Mouse (Mus musculus) neural tube, embryonic 12.5 days (tissue): Measurements from ENCODE around the gene Themis2. TPM values are rescaled to one million over a fixed set of nuclear protein-coding genes. Genes with fewer than 3 reads are reported as not detected.
"Not testable (repeated sequence)": the region's sequence is repeated elsewhere in the genome, so short reads cannot be mapped to it uniquely, and the experiment has no call there.

Experiments
- ATAC-seq: fragments of 200-750 bp; cut with Nextera tagmentation; 2 replicates; pipeline ENCODE4 v1.8.0; 2017; ENCODE audit warnings: low read depth, mild to moderate bottlenecking, moderate TSS enrichment, moderate library complexity; ENCODE audit not compliant: low FRiP score
- H3K27ac ChIP-seq: fragments of 300-500 bp; sonication (generic); 2 replicates; pipeline ENCODE4 v1.5.1; 2016
- H3K27me3 ChIP-seq: fragments of 300-500 bp; sonication (generic); replicated peaks from 2 replicates; pipeline ENCODE4 v1.6.1; 2016; ENCODE audit warnings: mild to moderate bottlenecking
- H3K36me3 ChIP-seq: fragments of 300-500 bp; sonication (generic); 2 replicates; pipeline ENCODE4 v1.6.1; 2016; ENCODE audit warnings: mild to moderate bottlenecking
- H3K4me1 ChIP-seq: fragments of 300-500 bp; sonication (generic); 2 replicates; pipeline ENCODE4 v1.6.1; 2016
- H3K4me2 ChIP-seq: fragments of 300-500 bp; sonication (generic); replicated peaks from 2 replicates; pipeline ENCODE4 v1.6.1; 2016; ENCODE audit warnings: mild to moderate bottlenecking
- H3K4me3 ChIP-seq: fragments of 300-500 bp; sonication (generic); 2 replicates; pipeline ENCODE4 v1.5.1; 2016
- H3K9ac ChIP-seq: fragments of 300-500 bp; sonication (generic); 2 replicates; pipeline ENCODE4 v1.6.1; 2016; ENCODE audit warnings: mild to moderate bottlenecking
- H3K9me3 ChIP-seq: fragments of 300-500 bp; sonication (generic); 2 replicates; pipeline ENCODE4 v1.6.1; 2016; ENCODE audit warnings: mild to moderate bottlenecking
- WGBS: fragments of 180-500 bp; shearing (Covaris S2); methylation state at CpG from one replicate; pipeline ENCODE4 v1.1.7; 2016; 5-methylcytosine and 5-hydroxymethylcytosine counted together
- polyA plus RNA-seq: library from polyadenylated mRNA; unstranded; fragments of >200 nt; fragmentation: Nextera tagmentation; extraction: Ambion mirVana; gene quantifications from 2 replicates; pipeline ENCODE4 v1.2.1, GENCODE M21; 2016

Themis2 gene
- polyA plus RNA-seq, 1 experiment from 2014 or later, result 0.79 TPM

DNA sequence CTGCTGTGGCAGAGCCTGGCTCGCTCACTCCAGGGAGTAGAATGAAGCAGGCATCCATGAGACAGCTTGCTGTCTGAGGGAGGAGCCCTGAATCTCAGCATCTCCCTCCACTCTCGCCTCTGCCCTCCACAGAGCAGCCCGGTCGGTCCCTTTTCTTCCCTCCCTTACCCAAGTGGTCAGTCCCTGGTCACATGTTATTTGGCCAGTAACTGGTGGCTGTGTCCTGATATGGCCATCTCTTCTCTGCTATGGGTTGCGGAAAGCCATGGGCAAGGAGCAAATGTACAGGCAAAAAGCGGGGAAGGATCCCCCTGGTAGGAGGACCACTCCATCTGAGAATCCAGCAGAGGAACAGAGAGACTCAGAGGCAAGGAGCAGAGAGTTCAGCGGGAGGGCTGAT lies 1.0 kb downstream of the Themis2 start:
- Histone ChIP-seq H3K4me3 (no peak overlapping the region), H3K4me1 (peaks cover 6% of the 10 kb centered on the region), H3K27ac (no peak overlapping the region), H3K36me3 (no peaks in the 10 kb centered on the region), H3K27me3 (peaks cover 17% of the 10 kb centered on the region; the same call in 1 of the 2 replicates), H3K9ac (no peak overlapping the region), H3K9me3 (no peaks in the 10 kb centered on the region), H3K4me2 (no peak overlapping the region)
- WGBS, result 63% methylated on average over 7 of the region's 7 CpGs
- ATAC-seq, result no peak

DNA sequence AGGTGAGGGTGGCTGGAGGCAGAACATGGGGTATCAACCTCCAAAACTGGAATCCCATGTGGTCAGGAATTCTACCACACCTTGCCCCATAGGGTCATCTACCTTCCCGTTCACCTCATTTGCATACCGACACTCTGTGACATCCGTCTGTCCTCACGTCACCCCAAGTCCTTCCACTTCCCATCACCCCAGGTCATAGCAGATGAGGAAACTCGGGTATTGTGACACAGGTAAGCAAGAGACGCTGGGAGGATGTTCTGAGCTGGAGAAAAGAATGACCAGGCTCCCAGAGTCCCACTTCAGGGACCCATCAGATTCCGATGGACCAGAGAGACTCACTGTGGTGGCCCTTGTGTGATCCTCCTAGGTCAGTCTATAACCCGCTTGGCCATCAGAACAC lies 1.4 kb downstream of the Themis2 start:
- Histone ChIP-seq H3K4me3 (no peak overlapping the region), H3K9ac (no peak overlapping the region), H3K4me2 (no peak overlapping the region), H3K27ac (no peak overlapping the region), H3K36me3 (no peaks in the 10 kb centered on the region), H3K4me1 (peaks cover 6% of the 10 kb centered on the region), H3K27me3 (peaks cover 17% of the 10 kb centered on the region; the same call in 1 of the 2 replicates), H3K9me3 (no peaks in the 10 kb centered on the region)
- WGBS, result 75% methylated on average over 8 of the region's 8 CpGs
- ATAC-seq, result no peak

DNA sequence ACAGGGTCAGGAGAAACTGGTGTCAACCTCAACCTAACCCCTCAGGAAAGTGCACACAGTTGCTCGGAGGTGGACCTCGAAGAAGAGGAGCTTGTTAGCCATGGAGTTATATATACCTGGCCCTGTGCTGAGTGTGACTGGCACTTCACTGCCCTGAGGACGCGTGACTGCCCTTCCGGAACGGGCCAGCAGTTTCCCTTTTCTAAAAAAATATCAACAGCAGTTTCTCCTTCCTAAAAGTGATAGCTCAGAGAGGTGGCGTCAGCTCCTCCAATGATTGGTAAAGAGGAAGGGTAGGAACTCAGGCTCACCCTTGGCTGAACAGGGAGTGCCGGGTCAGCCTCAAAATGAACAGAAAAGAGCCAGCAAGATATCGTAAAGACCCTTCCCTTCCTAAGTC lies 2.2 kb downstream of the Themis2 start:
- 79% methylated on average over 9 of the region's 9 CpGs for WGBS
- Histone ChIP-seq H3K9ac (no peak overlapping the region), H3K9me3 (no peaks in the 10 kb centered on the region), H3K4me1 (peaks cover 6% of the 10 kb centered on the region), H3K4me2 (no peak overlapping the region), H3K4me3 (no peak overlapping the region), H3K36me3 (no peaks in the 10 kb centered on the region), H3K27ac (no peak overlapping the region), H3K27me3 (peaks cover 17% of the 10 kb centered on the region; the same call in 1 of the 2 replicates)
- no peak for ATAC-seq

- H3K4me3 ChIP-seq, ATAC-seq, H3K4me2 ChIP-seq, H3K9me3 ChIP-seq, H3K27ac ChIP-seq, H3K4me1 ChIP-seq, H3K9ac ChIP-seq, H3K36me3 ChIP-seq: not testable (repeated sequence)
- WGBS, result 93% methylated on average over 9 of the region's 9 CpGs
- peaks cover 17% of the 10 kb centered on the region; the same call in 1 of the 2 replicates for H3K27me3 ChIP-seq
Observed at GRCm38 (mm10) chr4:132793322-132794004, 2.7 kb downstream of the Themis2 start.

- 86% methylated on average over 8 of the region's 8 CpGs for WGBS
- ATAC-seq, result no peak
- Histone ChIP-seq H3K4me1 (no peaks in the 10 kb centered on the region), H3K9me3 (no peaks in the 10 kb centered on the region), H3K36me3 (no peaks in the 10 kb centered on the region), H3K27me3 (peaks cover 3% of the 10 kb centered on the region; the same call in 1 of the 2 replicates), H3K4me3 (no peak overlapping the region), H3K4me2 (no peak overlapping the region), H3K27ac (no peak overlapping the region), H3K9ac (no peak overlapping the region)
Observed at GRCm38 (mm10) chr4:132789731-132790130, 6.5 kb downstream of the Themis2 start.

GRCm38 (mm10) chr4:132785228-132785627 lies 11.0 kb downstream of the Themis2 start:
- H3K36me3 ChIP-seq, result no peaks in the 10 kb centered on the region
- no peaks in the 10 kb centered on the region for H3K27me3 ChIP-seq
- H3K4me2 ChIP-seq, result no peak overlapping the region
- ATAC-seq, result no peak
- H3K9me3 ChIP-seq, result no peaks in the 10 kb centered on the region
- WGBS, result 92% methylated on average over 13 of the region's 13 CpGs
- no peak overlapping the region for H3K4me3 ChIP-seq
- H3K27ac ChIP-seq, result no peak overlapping the region
- no peak overlapping the region for H3K9ac ChIP-seq
- no peaks in the 10 kb centered on the region for H3K4me1 ChIP-seq

DNA sequence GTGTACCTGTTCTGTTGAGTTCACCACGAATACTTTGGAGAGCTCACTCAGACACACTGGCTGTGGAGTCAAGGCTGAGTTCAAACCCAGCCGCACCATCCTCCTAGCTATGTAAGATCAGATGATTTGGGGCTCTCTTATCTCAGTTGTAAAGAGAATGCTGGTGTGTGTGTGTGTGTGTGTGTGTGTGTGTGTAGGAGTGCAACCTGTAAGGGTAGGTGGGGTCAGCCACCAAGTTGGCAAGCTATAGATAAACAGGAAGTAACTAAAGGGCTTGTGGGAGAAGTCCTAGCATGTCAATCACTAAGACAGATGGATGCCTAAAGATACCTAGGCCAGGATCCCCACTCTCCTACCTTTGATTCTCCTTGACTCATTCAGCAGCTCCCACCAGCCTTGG lies 12.5 kb downstream of the Themis2 start:
- Histone ChIP-seq H3K4me2 (no peak overlapping the region), H3K9ac (no peak overlapping the region), H3K4me1 (no peaks in the 10 kb centered on the region), H3K4me3 (no peak overlapping the region), H3K36me3 (peaks cover 8% of the 10 kb centered on the region), H3K27ac (no peak overlapping the region), H3K27me3 (no peaks in the 10 kb centered on the region), H3K9me3 (no peaks in the 10 kb centered on the region)
- 93% methylated on average over 2 of the region's 2 CpGs for WGBS
- ATAC-seq, result no peak

- Histone ChIP-seq H3K4me1 (no peaks in the 10 kb centered on the region), H3K27ac (no peak overlapping the region), H3K27me3 (no peaks in the 10 kb centered on the region), H3K9me3 (no peaks in the 10 kb centered on the region), H3K4me3 (no peak overlapping the region), H3K9ac (no peak overlapping the region), H3K36me3 (peaks cover 43% of the 10 kb centered on the region), H3K4me2 (no peak overlapping the region)
- 93% methylated on average over 4 of the region's 4 CpGs for WGBS
- no peak for ATAC-seq
Observed at GRCm38 (mm10) chr4:132780288-132780687, 15.9 kb downstream of the Themis2 start.

GRCm38 (mm10) chr4:132778562-132779201 lies 17.5 kb downstream of the Themis2 start:
- no peak overlapping the region for H3K4me3 ChIP-seq
- H3K36me3 ChIP-seq, result peaks cover 57% of the 10 kb centered on the region
- no peak for ATAC-seq
- H3K9me3 ChIP-seq, result no peaks in the 10 kb centered on the region
- H3K27me3 ChIP-seq, result no peaks in the 10 kb centered on the region
- H3K9ac ChIP-seq, result no peak overlapping the region
- H3K4me1 ChIP-seq, result no peaks in the 10 kb centered on the region
- 94% methylated on average over 6 of the region's 6 CpGs for WGBS
- H3K4me2 ChIP-seq, result no peak overlapping the region
- no peak overlapping the region for H3K27ac ChIP-seq

- Histone ChIP-seq H3K4me3 (no peak overlapping the region), H3K27ac (no peak overlapping the region), H3K4me1 (no peaks in the 10 kb centered on the region), H3K4me2 (no peak overlapping the region), H3K36me3 (peaks cover 66% of the 10 kb centered on the region), H3K27me3 (no peaks in the 10 kb centered on the region), H3K9ac (no peak overlapping the region), H3K9me3 (no peaks in the 10 kb centered on the region)
- ATAC-seq, result no peak
- 86% methylated on average over 5 of the region's 5 CpGs for WGBS
Observed at GRCm38 (mm10) chr4:132776764-132777163, 19.4 kb downstream of the Themis2 start.

DNA sequence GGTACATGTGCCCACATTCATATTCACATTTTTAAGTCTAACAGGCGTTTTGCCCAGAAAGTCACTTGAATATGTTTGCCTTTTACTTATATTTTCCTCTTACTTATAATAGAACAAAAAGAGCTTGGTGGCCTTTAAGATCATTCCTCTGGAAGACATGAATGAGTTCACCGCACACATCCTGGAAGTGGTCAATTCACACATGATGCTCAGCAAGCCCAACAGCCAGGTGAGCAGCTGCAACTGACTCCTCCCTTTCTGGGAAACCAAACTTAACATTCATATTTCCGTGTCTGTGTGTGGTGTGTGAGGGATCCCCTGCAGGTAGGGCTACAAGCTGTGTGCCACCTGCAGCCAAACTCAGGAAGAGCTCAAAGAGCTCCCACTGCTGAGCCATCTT lies 21.3 kb downstream of the Themis2 start:
- no peak overlapping the region for H3K27ac ChIP-seq
- H3K36me3 ChIP-seq, result peaks cover 75% of the 10 kb centered on the region
- H3K9ac ChIP-seq, result no peak overlapping the region
- no peak overlapping the region for H3K4me2 ChIP-seq
- H3K27me3 ChIP-seq, result no peaks in the 10 kb centered on the region
- ATAC-seq, result no peak
- WGBS, result 88% methylated on average over 3 of the region's 3 CpGs
- H3K9me3 ChIP-seq, result no peaks in the 10 kb centered on the region
- no peak overlapping the region for H3K4me3 ChIP-seq
- no peaks in the 10 kb centered on the region for H3K4me1 ChIP-seq

DNA sequence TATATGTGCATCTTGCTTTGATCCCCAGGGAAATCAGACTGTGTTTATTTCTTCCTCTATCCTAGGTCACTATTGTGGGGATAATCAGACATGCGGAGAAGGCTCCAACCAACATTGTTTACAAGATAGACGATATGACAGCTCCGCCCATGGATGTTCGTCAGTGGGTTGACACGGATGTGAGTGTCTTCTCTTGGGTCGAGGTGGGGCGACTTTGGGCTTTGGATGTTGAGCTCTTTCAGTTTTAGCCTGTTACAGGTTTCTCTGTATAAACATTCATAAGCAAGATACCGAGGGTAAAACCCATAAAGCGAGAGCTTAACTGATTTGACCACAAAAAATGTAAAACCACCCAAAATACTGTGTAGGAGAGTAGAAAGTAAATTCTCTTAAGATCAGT lies 24.4 kb downstream of the Themis2 start:
- no peaks in the 10 kb centered on the region for H3K9me3 ChIP-seq
- peaks cover 47% of the 10 kb centered on the region for H3K36me3 ChIP-seq
- H3K4me3 ChIP-seq, result no peak overlapping the region
- WGBS, result 92% methylated on average over 9 of the region's 9 CpGs
- H3K27me3 ChIP-seq, result no peaks in the 10 kb centered on the region
- no peak overlapping the region for H3K4me2 ChIP-seq
- H3K27ac ChIP-seq, result no peak overlapping the region
- no peak for ATAC-seq
- H3K4me1 ChIP-seq, result peaks cover 9% of the 10 kb centered on the region
- no peak overlapping the region for H3K9ac ChIP-seq
